Mouse (Mus musculus) heart, embryonic 14.5 days (tissue): Measurements from ENCODE around the gene Spata25. TPM values are rescaled to one million over a fixed set of nuclear protein-coding genes. Genes with fewer than 3 reads are reported as not detected.
"Not testable (repeated sequence)": the region's sequence is repeated elsewhere in the genome, so short reads cannot be mapped to it uniquely, and the experiment has no call there.

Experiments
- ATAC-seq: fragments of 200-750 bp; cut with Nextera tagmentation; 2 replicates; pipeline ENCODE4 v1.8.0; 2017; ENCODE audit warnings: low read depth, moderate TSS enrichment; ENCODE audit not compliant: insufficient number of reproducible peaks, insufficient read depth, low FRiP score
- H3K27ac ChIP-seq, 2 experiments: fragments of 200-500 bp in 1 of 2; fragments of 300-500 bp in 1 of 2; sonication (generic) in 1 of 2; replicated peaks in 1 of 2; 2 replicates each; pipeline ENCODE4 v1.5.1; 2012 to 2014; ENCODE audit warnings: low read depth in 2 of 2, low read length in 2 of 2, control low read depth in 1 of 2, mild to moderate bottlenecking in 1 of 2, mixed read lengths in 1 of 2; ENCODE audit not compliant: control insufficient read depth in 1 of 2, insufficient read depth in 1 of 2
- H3K27me3 ChIP-seq: fragments of 300-500 bp; sonication (generic); 2 replicates; pipeline ENCODE4 v1.6.1; 2014; ENCODE audit warnings: mild to moderate bottlenecking, low read length, control low read depth; ENCODE audit not compliant: control insufficient read depth, insufficient read depth
- H3K36me3 ChIP-seq: fragments of 300-500 bp; sonication (generic); 2 replicates; pipeline ENCODE4 v1.6.1; 2014; ENCODE audit warnings: mild to moderate bottlenecking, control low read depth, low read length, mixed read lengths; ENCODE audit not compliant: control insufficient read depth, insufficient read depth
- H3K4me1 ChIP-seq, 2 experiments: fragments of 200-500 bp in 1 of 2; fragments of 300-500 bp in 1 of 2; sonication (generic) in 1 of 2; 2 replicates each; pipeline ENCODE4 v1.6.1; 2012 to 2014; ENCODE audit warnings: low read length in 2 of 2, control low read depth in 1 of 2, mixed read lengths in 1 of 2; ENCODE audit not compliant: control insufficient read depth in 2 of 2, insufficient read depth in 2 of 2
- H3K4me2 ChIP-seq: fragments of 300-500 bp; sonication (generic); 2 replicates; pipeline ENCODE4 v1.6.1; 2014; ENCODE audit warnings: mild to moderate bottlenecking, low read length
- H3K4me3 ChIP-seq, 2 experiments: fragments of 200-500 bp in 1 of 2; fragments of 300-500 bp in 1 of 2; sonication (generic) in 1 of 2; 2 replicates each; pipeline ENCODE4 v1.5.1; 2012 to 2014; ENCODE audit warnings: low read length in 2 of 2, mild to moderate bottlenecking in 2 of 2, control low read depth in 1 of 2, low read depth in 1 of 2, moderate library complexity in 1 of 2; ENCODE audit not compliant: control insufficient read depth in 1 of 2, insufficient read depth in 1 of 2
- H3K9ac ChIP-seq: fragments of 300-500 bp; sonication (generic); 2 replicates; pipeline ENCODE4 v1.6.1; 2014; ENCODE audit warnings: mild to moderate bottlenecking, low read length
- H3K9me3 ChIP-seq: fragments of 300-500 bp; sonication (generic); 2 replicates; pipeline ENCODE4 v1.6.1; 2016; ENCODE audit warnings: low read length, control low read depth; ENCODE audit not compliant: control insufficient read depth
- WGBS: fragments of 180-500 bp; shearing (Covaris S2); extraction: QIAGEN DNeasy Blood & Tissue Kit; methylation state at CpG from one replicate; pipeline ENCODE4 v1.1.7; 2014; 5-methylcytosine and 5-hydroxymethylcytosine counted together
- polyA plus RNA-seq: library from polyadenylated mRNA; unstranded; fragments of >200 nt; fragmentation: Nextera tagmentation; extraction: Ambion mirVana; gene quantifications from 2 replicates; pipeline ENCODE4 v1.2.1, GENCODE M21; 2014

The Spata25 gene
- polyA plus RNA-seq, 1 experiment from 2014 or later = not detected

GRCm38 (mm10) chr2:164859155-164859554, 30.8 kb upstream of the Spata25 start:
- Histone ChIP-seq H3K4me3 (no peak overlapping the region), H3K4me2 (no peak overlapping the region), H3K9ac (no peak overlapping the region), H3K27me3 (peaks cover 52% of the 10 kb centered on the region), H3K4me1 (peaks cover 22 to 27% of the 10 kb centered on the region in 2 experiments), H3K36me3 (no peaks in the 10 kb centered on the region), H3K27ac (no peak overlapping the region), H3K9me3 (no peaks in the 10 kb centered on the region)
- 38% methylated on average over 2 of the region's 2 CpGs for WGBS
- no peak for ATAC-seq

GRCm38 (mm10) chr2:164857842-164858553, 29.7 kb upstream of the Spata25 start:
- peaks cover 22 to 27% of the 10 kb centered on the region in 2 experiments for H3K4me1 ChIP-seq
- H3K9ac ChIP-seq = peak overlapping the region; percentile 66
- H3K4me3 ChIP-seq = peak overlapping the region; percentile 51 to 58
- no peak overlapping the region for H3K27ac ChIP-seq
- peaks cover 56% of the 10 kb centered on the region for H3K27me3 ChIP-seq
- H3K4me2 ChIP-seq = peak overlapping the region; percentile 98
- H3K9me3 ChIP-seq = no peaks in the 10 kb centered on the region
- 11% methylated on average over 19 of the region's 19 CpGs for WGBS
- no peak for ATAC-seq
- H3K36me3 ChIP-seq = no peaks in the 10 kb centered on the region

GRCm38 (mm10) chr2:164857101-164857821, 28.9 kb upstream of the Spata25 start, which contains the start of gene Pltp:
TSS of gene Pltp (minus strand) at chr2:164857711.
- H3K27ac ChIP-seq = no peak within 1 kb of the TSS

GRCm38 (mm10) chr2:164856309-164857100, 28.2 kb upstream of the Spata25 start:
- Histone ChIP-seq H3K27ac (no peak overlapping the region), H3K4me3 (peak overlapping the region; percentile 51 to 58), H3K27me3 (peaks cover 56% of the 10 kb centered on the region), H3K4me2 (peak overlapping the region; percentile 98), H3K4me1 (peaks cover 14 to 19% of the 10 kb centered on the region in 2 experiments), H3K36me3 (no peaks in the 10 kb centered on the region), H3K9me3 (no peaks in the 10 kb centered on the region), H3K9ac (peak overlapping the region; percentile 66)
- ATAC-seq = no peak
- 2% methylated on average over 42 of the region's 42 CpGs for WGBS

More at GRCm38 (mm10) chr2:164857101-164857821, 28.9 kb upstream of the Spata25 start, which contains the start of gene Pltp:
- WGBS = under 1% methylated on average over 47 of the region's 47 CpGs
- ATAC-seq = 0 out of 2 replicates have a peak, but pooled peaks have one; percentile 27
- Histone ChIP-seq H3K4me2 (peak within 1 kb of the TSS; percentile 98), H3K36me3 (no peaks in the 10 kb centered on the region), H3K9ac (peak within 1 kb of the TSS; percentile 66), H3K4me3 (peak within 1 kb of the TSS; percentile 51 to 58), H3K9me3 (no peaks in the 10 kb centered on the region), H3K4me1 (peaks cover 21 to 25% of the 10 kb centered on the region in 2 experiments), H3K27me3 (peaks cover 56% of the 10 kb centered on the region)

- Histone ChIP-seq H3K27me3 (peaks cover 56% of the 10 kb centered on the region), H3K4me1 (peaks cover 14 to 15% of the 10 kb centered on the region in 2 experiments)
- 81% methylated on average over 5 of the region's 5 CpGs for WGBS
- H3K9me3 ChIP-seq, ATAC-seq, H3K9ac ChIP-seq, H3K36me3 ChIP-seq, H3K27ac ChIP-seq, H3K4me2 ChIP-seq, H3K4me3 ChIP-seq: not testable (repeated sequence)
These were observed 27.2 kb upstream of the Spata25 start for GRCm38 (mm10) chr2:164855572-164855971.

- no peaks in the 10 kb centered on the region for H3K36me3 ChIP-seq
- H3K27me3 ChIP-seq = peaks cover 13% of the 10 kb centered on the region
- no peak overlapping the region for H3K4me3 ChIP-seq
- no peak overlapping the region for H3K27ac ChIP-seq
- ATAC-seq = no peak
- WGBS = 86% methylated on average over 8 of the region's 8 CpGs
- no peaks in the 10 kb centered on the region for H3K4me1 ChIP-seq
- no peak overlapping the region for H3K9ac ChIP-seq
- no peak overlapping the region for H3K4me2 ChIP-seq
- no peaks in the 10 kb centered on the region for H3K9me3 ChIP-seq
These were observed 21.7 kb upstream of the Spata25 start for GRCm38 (mm10) chr2:164850061-164850460.

- no peak for ATAC-seq
- Histone ChIP-seq H3K9ac (no peak overlapping the region), H3K27ac (no peak overlapping the region), H3K36me3 (peaks cover 4% of the 10 kb centered on the region; the same call in 1 of the 2 replicates), H3K4me1 (no peaks in the 10 kb centered on the region), H3K9me3 (no peaks in the 10 kb centered on the region), H3K27me3 (no peaks in the 10 kb centered on the region), H3K4me2 (no peak overlapping the region), H3K4me3 (no peak overlapping the region)
- 48% methylated on average over 3 of the region's 3 CpGs for WGBS
These were observed 17.4 kb upstream of the Spata25 start for GRCm38 (mm10) chr2:164845782-164846181.
